Mouse (Mus musculus) CH12.LX (cell line): ENCODE data around the gene Topors. TPM values are rescaled to one million over a fixed set of nuclear protein-coding genes. Genes with fewer than 3 reads are reported as not detected.

Experiments
- DNase-seq: peaks from one replicate; pipeline ENCODE4 v3.0.0-alpha.2; 2013; ENCODE audit errors: extremely low read depth
- H3K27ac ChIP-seq: 2 replicates; pipeline ENCODE4 v1.5.1; 2012; ENCODE audit warnings: low read depth, mild to moderate bottlenecking, control low read depth, moderate library complexity; ENCODE audit not compliant: insufficient read depth
- H3K27me3 ChIP-seq: replicated peaks from 2 replicates; pipeline ENCODE3; 2012; ENCODE audit warnings: inconsistent platforms
- H3K36me3 ChIP-seq, 2 experiments: replicated peaks in 1 of 2; 2 replicates each; pipeline versions ENCODE3 to v1.6.1; 2012; ENCODE audit warnings: inconsistent platforms in 1 of 2, low read length in 1 of 2, mild to moderate bottlenecking in 1 of 2, mixed read lengths in 1 of 2, moderate library complexity in 1 of 2; ENCODE audit not compliant: control insufficient read depth in 1 of 2, insufficient read depth in 1 of 2
- H3K4me1 ChIP-seq, 2 experiments: 2 replicates each; pipeline ENCODE4 v1.6.1; 2012; ENCODE audit warnings: inconsistent platforms in 1 of 2, moderate library complexity in 1 of 2; ENCODE audit not compliant: insufficient read depth in 2 of 2, control insufficient read depth in 1 of 2
- H3K4me2 ChIP-seq: 2 replicates; pipeline ENCODE4 v1.6.1; 2012; ENCODE audit warnings: low read depth, mild to moderate bottlenecking, control low read depth; ENCODE audit not compliant: poor library complexity, insufficient read depth, severe bottlenecking
- H3K4me3 ChIP-seq, 3 experiments: fragments of 150-350 bp in 1 of 3; sonication (generic) in 1 of 3; replicated peaks in 1 of 3; 2 replicates each; pipeline versions ENCODE3 to v1.5.1; 2011 to 2012; ENCODE audit warnings: low read depth in 2 of 3, low read length in 2 of 3, mild to moderate bottlenecking in 2 of 3, moderate library complexity in 2 of 3, control low read depth in 1 of 3, improper control_type of control experiment in 1 of 3, inconsistent platforms in 1 of 3, mixed read lengths in 1 of 3; ENCODE audit not compliant: poor library complexity in 1 of 3
- H3K79me2 ChIP-seq: replicated peaks from 2 replicates; pipeline ENCODE4 v1.6.1; 2012; ENCODE audit warnings: mild to moderate bottlenecking, moderate library complexity; ENCODE audit not compliant: control insufficient read depth, poor library complexity, insufficient read depth, severe bottlenecking; ENCODE audit errors: extremely low read depth
- H3K9ac ChIP-seq: 2 replicates; pipeline ENCODE4 v1.6.1; 2012; ENCODE audit warnings: low read depth, mild to moderate bottlenecking, control low read depth, moderate library complexity; ENCODE audit not compliant: insufficient read depth
- H3K9me3 ChIP-seq: replicated peaks from 2 replicates; pipeline ENCODE3; 2012; ENCODE audit warnings: low read length, inconsistent platforms, mixed read lengths
- BHLHE40 ChIP-seq: IDR thresholded peaks from 2 replicates; pipeline ENCODE4 v1.6.1; 2011; ENCODE audit warnings: mild to moderate bottlenecking, low read depth, low read length, improper control_type of control experiment
- CHD1 ChIP-seq: IDR thresholded peaks from 2 replicates; pipeline ENCODE4 v1.6.1; 2012; ENCODE audit warnings: low read depth, low read length, improper control_type of control experiment, inconsistent platforms
- CHD2 ChIP-seq: IDR thresholded peaks from 2 replicates; pipeline ENCODE4 v1.6.1; 2011; ENCODE audit warnings: low read length, improper control_type of control experiment
- CTCF ChIP-seq, 2 experiments: IDR thresholded peaks in 1 of 2; conservative IDR thresholded peaks in 1 of 2; 2 replicates each; pipeline ENCODE4 v1.5.1; 2011 to 2012; ENCODE audit warnings: low read depth in 2 of 2, low read length in 2 of 2, improper control_type of control experiment in 1 of 2, inconsistent platforms in 1 of 2, mild to moderate bottlenecking in 1 of 2, moderate library complexity in 1 of 2
- E2F4 ChIP-seq: IDR thresholded peaks from 2 replicates; pipeline ENCODE4 v1.6.1; 2011; ENCODE audit warnings: low read depth, low read length, improper control_type of control experiment; ENCODE audit not compliant: insufficient replicate concordance
- ELF1 ChIP-seq: IDR thresholded peaks from 2 replicates; pipeline ENCODE4 v1.6.1; 2014; ENCODE audit warnings: low read depth, mild to moderate bottlenecking, inconsistent platforms, low read length, improper control_type of control experiment
- EP300 ChIP-seq: IDR thresholded peaks from 2 replicates; pipeline ENCODE4 v1.6.1; 2011; ENCODE audit warnings: low read length, improper control_type of control experiment
- ETS1 ChIP-seq: conservative IDR thresholded peaks from 2 replicates; pipeline ENCODE4 v1.6.1; 2012; ENCODE audit warnings: low read depth, mild to moderate bottlenecking, inconsistent platforms, low read length, improper control_type of control experiment, moderate library complexity
- GABPA ChIP-seq: IDR thresholded peaks from 2 replicates; pipeline ENCODE4 v1.6.1; 2012; ENCODE audit warnings: low read depth, low read length, improper control_type of control experiment, inconsistent platforms; ENCODE audit not compliant: insufficient replicate concordance
- HCFC1 ChIP-seq: IDR thresholded peaks from 2 replicates; pipeline ENCODE4 v1.6.1; 2012; ENCODE audit warnings: low read depth, mild to moderate bottlenecking, inconsistent platforms, low read length, improper control_type of control experiment
- IRF4 ChIP-seq: IDR thresholded peaks from 2 replicates; pipeline ENCODE4 v1.6.1; 2014; ENCODE audit warnings: low read depth, mild to moderate bottlenecking, inconsistent platforms, low read length, improper control_type of control experiment
- JUN ChIP-seq: IDR thresholded peaks from 2 replicates; pipeline ENCODE4 v1.6.1; 2011; ENCODE audit warnings: low read depth, mild to moderate bottlenecking, low read length, improper control_type of control experiment, moderate library complexity; ENCODE audit not compliant: insufficient read depth
- JUND ChIP-seq: conservative IDR thresholded peaks from 2 replicates; pipeline ENCODE4 v1.6.1; 2011; ENCODE audit warnings: low read depth, low read length, improper control_type of control experiment
- KAT2A ChIP-seq: IDR thresholded peaks from 2 replicates; pipeline ENCODE4 v1.6.1; 2012; ENCODE audit warnings: low read length, improper control_type of control experiment, inconsistent platforms; ENCODE audit not compliant: insufficient replicate concordance
- MAFK ChIP-seq: IDR thresholded peaks from 2 replicates; pipeline ENCODE4 v1.6.1; 2011; ENCODE audit warnings: low read length, improper control_type of control experiment; ENCODE audit not compliant: insufficient replicate concordance
- MAX ChIP-seq: IDR thresholded peaks from 2 replicates; pipeline ENCODE4 v1.6.1; 2011; ENCODE audit warnings: low read length, improper control_type of control experiment
- MAZ ChIP-seq: IDR thresholded peaks from 2 replicates; pipeline ENCODE4 v1.6.1; 2012; ENCODE audit warnings: low read depth, mild to moderate bottlenecking, inconsistent platforms, low read length, improper control_type of control experiment, moderate library complexity
- MEF2A ChIP-seq: IDR thresholded peaks from 2 replicates; pipeline ENCODE4 v1.6.1; 2014; ENCODE audit warnings: low read depth, mild to moderate bottlenecking, inconsistent platforms, low read length, improper control_type of control experiment, borderline replicate concordance
- MXI1 ChIP-seq: IDR thresholded peaks from 2 replicates; pipeline ENCODE4 v1.6.1; 2011; ENCODE audit warnings: mild to moderate bottlenecking, low read depth, low read length, improper control_type of control experiment
- MYC ChIP-seq: IDR thresholded peaks from 2 replicates; pipeline ENCODE4 v1.6.1; 2011; ENCODE audit warnings: low read depth, mild to moderate bottlenecking, improper control_type of control experiment, low read length
- NELFE ChIP-seq: IDR thresholded peaks from 2 replicates; pipeline ENCODE4 v1.6.1; 2011; ENCODE audit warnings: low read depth, low read length, improper control_type of control experiment
- NRF1 ChIP-seq: IDR thresholded peaks from 2 replicates; pipeline ENCODE4 v1.6.1; 2014; ENCODE audit warnings: low read depth, mild to moderate bottlenecking, inconsistent platforms, low read length, improper control_type of control experiment, moderate library complexity
- PAX5 ChIP-seq: IDR thresholded peaks from 2 replicates; pipeline ENCODE4 v1.6.1; 2012; ENCODE audit warnings: low read length, inconsistent platforms, mixed read lengths
- POLR2A ChIP-seq: IDR thresholded peaks from 2 replicates; pipeline ENCODE4 v1.6.1; 2011; ENCODE audit warnings: low read depth, mild to moderate bottlenecking, improper control_type of control experiment, low read length
- POLR2AphosphoS2 ChIP-seq: IDR thresholded peaks from 2 replicates; pipeline ENCODE4 v1.6.1; 2011; ENCODE audit warnings: low read depth, low read length, improper control_type of control experiment
- RAD21 ChIP-seq: IDR thresholded peaks from 2 replicates; pipeline ENCODE4 v1.6.1; 2011; ENCODE audit warnings: low read depth, mild to moderate bottlenecking, low read length, improper control_type of control experiment, moderate library complexity
- RCOR1 ChIP-seq: conservative IDR thresholded peaks from 2 replicates; pipeline ENCODE4 v1.6.1; 2012; ENCODE audit warnings: low read depth, mild to moderate bottlenecking, inconsistent platforms, low read length, improper control_type of control experiment
- SIN3A ChIP-seq: IDR thresholded peaks from 2 replicates; pipeline ENCODE4 v1.6.1; 2012; ENCODE audit warnings: low read length, improper control_type of control experiment, inconsistent platforms
- SMC3 ChIP-seq: IDR thresholded peaks from 2 replicates; pipeline ENCODE4 v1.6.1; 2011; ENCODE audit warnings: low read depth, low read length, improper control_type of control experiment
- TBP ChIP-seq: conservative IDR thresholded peaks from 2 replicates; pipeline ENCODE4 v1.6.1; 2011; ENCODE audit warnings: low read depth, low read length, improper control_type of control experiment
- TCF12 ChIP-seq: IDR thresholded peaks from 2 replicates; pipeline ENCODE4 v1.6.1; 2014; ENCODE audit warnings: low read depth, mild to moderate bottlenecking, inconsistent platforms, low read length, improper control_type of control experiment
- UBTF ChIP-seq: IDR thresholded peaks from 2 replicates; pipeline ENCODE4 v1.6.1; 2012; ENCODE audit warnings: low read depth, mild to moderate bottlenecking, inconsistent platforms, low read length, improper control_type of control experiment, moderate library complexity
- USF1 ChIP-seq: IDR thresholded peaks from 2 replicates; pipeline ENCODE4 v1.6.1; 2014; ENCODE audit warnings: low read depth, mild to moderate bottlenecking, inconsistent platforms, low read length, improper control_type of control experiment
- USF2 ChIP-seq: conservative IDR thresholded peaks from 2 replicates; pipeline ENCODE4 v1.6.1; 2011; ENCODE audit warnings: low read depth, low read length, improper control_type of control experiment
- ZC3H11A ChIP-seq: IDR thresholded peaks from 2 replicates; pipeline ENCODE4 v1.6.1; 2012; ENCODE audit warnings: low read depth, mild to moderate bottlenecking, inconsistent platforms, low read length, improper control_type of control experiment
- ZKSCAN1 ChIP-seq: IDR thresholded peaks from 2 replicates; pipeline ENCODE4 v1.6.1; 2012; ENCODE audit warnings: low read depth, inconsistent platforms, low read length, improper control_type of control experiment, borderline replicate concordance
- ZMIZ1 ChIP-seq: IDR thresholded peaks from 2 replicates; pipeline ENCODE4 v1.6.1; 2012; ENCODE audit warnings: low read depth, mild to moderate bottlenecking, inconsistent platforms, low read length, improper control_type of control experiment
- ZNF384 ChIP-seq: IDR thresholded peaks from 2 replicates; pipeline ENCODE4 v1.6.1; 2012; ENCODE audit warnings: low read depth, low read length, improper control_type of control experiment, inconsistent platforms
- dilution Hi-C: fragments of 300-500 bp; cut with MboI; formaldehyde crosslinking; loops from 2 replicates; pipeline ENCODE4 v1.14.3; 2020; ENCODE audit warnings: low sequenced_read_pairs; ENCODE audit not compliant: extremely low pct_unique_long_range_greater_than_20kb, extremely low pct_ligation_motif_present
- in situ Hi-C: fragments of 300-500 bp; cut with MboI; formaldehyde crosslinking; loops from 3 replicates; pipeline ENCODE4 v1.14.3; 2019; ENCODE audit warnings: low sequenced_read_pairs, low pct_ligation_motif_present, low pct_unique_long_range_greater_than_20kb, mixed read lengths
- polyA plus RNA-seq: library from polyadenylated mRNA; unstranded; fragments of >175 nt; gene quantifications from 2 replicates; pipeline ENCODE4 v1.2.1, GENCODE M21; 2012; ENCODE audit warnings: low read depth; ENCODE audit not compliant: insufficient read length
- total RNA-seq, 2 experiments: library from RNA; depleted of rRNA; stranded (reverse); fragments of 300-350 nt in 1 of 2; fragments of >200 nt in 1 of 2; gene quantifications; 2 replicates each; pipeline ENCODE4 v1.2.3; 2012 to 2014

Topors gene
- total and polyA plus RNA-seq, 3 experiments, result 23.1 to 38.9 (median 36.1) TPM

- H3K27me3 ChIP-seq, result peaks cover 8% of the 10 kb centered on the region
- peak; percentile 78 for DNase-seq
- dilution Hi-C loops, result no loop called here
- no peak overlapping the region for H3K4me3 ChIP-seq
- H3K9me3 ChIP-seq, result peaks cover 2% of the 10 kb centered on the region
- H3K9ac ChIP-seq, result no peak overlapping the region
- H3K4me2 ChIP-seq, result peak overlapping the region; percentile 63; the same call in 1 of the 2 replicates
- no peak overlapping the region for H3K27ac ChIP-seq
- TF ChIP-seq RAD21 (peak; percentile 84), EP300 (0 out of 2 replicates have a peak, but pooled peaks have one; percentile 16), GABPA (no peak), NELFE (peak; percentile 37; the same call in 1 of the 2 replicates), POLR2A (no peak), SIN3A (no peak), UBTF (no peak), MAX (peak; percentile 86), USF2 (no peak), JUND (0 out of 2 replicates have a peak, but pooled peaks have one; percentile 28), MEF2A (peak; percentile 55; the same call in 1 of the 2 replicates), RCOR1 (no peak), ETS1 (no peak; the same call in 1 of the 2 replicates), PAX5 (no peak), NRF1 (0 out of 2 replicates have a peak, but pooled peaks have one; percentile 12), JUN (no peak), CTCF (conservative IDR thresholded peaks at IDR 0.05 in 1 of 2, IDR thresholded peaks at IDR 0.05 in 1 of 2; ENCODE audit: low read depth in 2 of 2, low read length in 2 of 2) (peak; percentile 77 to 86), ZNF384 (no peak), IRF4 (peak; percentile 60), BHLHE40 (peak; percentile 84), TBP (no peak), ZC3H11A (no peak), MYC (peak; percentile 78; the same call in 1 of the 2 replicates), KAT2A (no peak), MAFK (peak; percentile 59; the same call in 1 of the 2 replicates), TCF12 (no peak), ZKSCAN1 (no peak), ELF1 (peak; percentile 77), MAZ (0 out of 2 replicates have a peak, but pooled peaks have one; percentile 46), SMC3 (peak; percentile 76), E2F4 (0 out of 2 replicates have a peak, but pooled peaks have one; percentile 41), USF1 (no peak), CHD2 (0 out of 2 replicates have a peak, but pooled peaks have one; percentile 49), POLR2AphosphoS2 (no peak), CHD1 (no peak), ZMIZ1 (no peak), HCFC1 (no peak), MXI1 (no peak)
- TF ChIP-seq, all 38 proteins: peak for 17
- in situ Hi-C loops, result no loop called here
- Histone ChIP-seq H3K79me2 (no peaks in the 10 kb centered on the region), H3K4me1 (peaks cover 0 to 10% of the 10 kb centered on the region in 2 experiments; a peak in 2 of 4 replicates), H3K36me3 (no peaks in the 10 kb centered on the region)
These were observed 31.6 kb upstream of the Topors start for GRCm38 (mm10) chr4:40301076-40301789.
